Mouse (Mus musculus) heart, embryonic 14.5 days (tissue): Measurements from ENCODE around the gene Rtf2. TPM values are rescaled to one million over a fixed set of nuclear protein-coding genes. Genes with fewer than 3 reads are reported as not detected.

ENCODE experiments used
- ATAC-seq: fragments of 200-750 bp; cut with Nextera tagmentation; 2 replicates; pipeline ENCODE4 v1.8.0; 2017; ENCODE audit warnings: low read depth, moderate TSS enrichment; ENCODE audit not compliant: insufficient number of reproducible peaks, insufficient read depth, low FRiP score
- H3K27ac ChIP-seq, 2 experiments: fragments of 200-500 bp in 1 of 2; fragments of 300-500 bp in 1 of 2; sonication (generic) in 1 of 2; replicated peaks in 1 of 2; 2 replicates each; pipeline ENCODE4 v1.5.1; 2012 to 2014; ENCODE audit warnings: low read depth in 2 of 2, low read length in 2 of 2, control low read depth in 1 of 2, mild to moderate bottlenecking in 1 of 2, mixed read lengths in 1 of 2; ENCODE audit not compliant: control insufficient read depth in 1 of 2, insufficient read depth in 1 of 2
- H3K27me3 ChIP-seq: fragments of 300-500 bp; sonication (generic); 2 replicates; pipeline ENCODE4 v1.6.1; 2014; ENCODE audit warnings: mild to moderate bottlenecking, low read length, control low read depth; ENCODE audit not compliant: control insufficient read depth, insufficient read depth
- H3K36me3 ChIP-seq: fragments of 300-500 bp; sonication (generic); 2 replicates; pipeline ENCODE4 v1.6.1; 2014; ENCODE audit warnings: mild to moderate bottlenecking, control low read depth, low read length, mixed read lengths; ENCODE audit not compliant: control insufficient read depth, insufficient read depth
- H3K4me1 ChIP-seq, 2 experiments: fragments of 200-500 bp in 1 of 2; fragments of 300-500 bp in 1 of 2; sonication (generic) in 1 of 2; 2 replicates each; pipeline ENCODE4 v1.6.1; 2012 to 2014; ENCODE audit warnings: low read length in 2 of 2, control low read depth in 1 of 2, mixed read lengths in 1 of 2; ENCODE audit not compliant: control insufficient read depth in 2 of 2, insufficient read depth in 2 of 2
- H3K4me2 ChIP-seq: fragments of 300-500 bp; sonication (generic); 2 replicates; pipeline ENCODE4 v1.6.1; 2014; ENCODE audit warnings: mild to moderate bottlenecking, low read length
- H3K4me3 ChIP-seq, 2 experiments: fragments of 200-500 bp in 1 of 2; fragments of 300-500 bp in 1 of 2; sonication (generic) in 1 of 2; 2 replicates each; pipeline ENCODE4 v1.5.1; 2012 to 2014; ENCODE audit warnings: low read length in 2 of 2, mild to moderate bottlenecking in 2 of 2, control low read depth in 1 of 2, low read depth in 1 of 2, moderate library complexity in 1 of 2; ENCODE audit not compliant: control insufficient read depth in 1 of 2, insufficient read depth in 1 of 2
- H3K9ac ChIP-seq: fragments of 300-500 bp; sonication (generic); 2 replicates; pipeline ENCODE4 v1.6.1; 2014; ENCODE audit warnings: mild to moderate bottlenecking, low read length
- H3K9me3 ChIP-seq: fragments of 300-500 bp; sonication (generic); 2 replicates; pipeline ENCODE4 v1.6.1; 2016; ENCODE audit warnings: low read length, control low read depth; ENCODE audit not compliant: control insufficient read depth
- WGBS: fragments of 180-500 bp; shearing (Covaris S2); extraction: QIAGEN DNeasy Blood & Tissue Kit; methylation state at CpG from one replicate; pipeline ENCODE4 v1.1.7; 2014; 5-methylcytosine and 5-hydroxymethylcytosine counted together
- polyA plus RNA-seq: library from polyadenylated mRNA; unstranded; fragments of >200 nt; fragmentation: Nextera tagmentation; extraction: Ambion mirVana; gene quantifications from 2 replicates; pipeline ENCODE4 v1.2.1, GENCODE M21; 2014

The Rtf2 gene
- polyA plus RNA-seq, 1 experiment from 2014 or later = 48.3 TPM

GRCm38 (mm10) chr2:172481654-172482385 is 41.5 kb downstream of the Rtf2 start:
- no peak overlapping the region for H3K4me2 ChIP-seq
- no peak overlapping the region for H3K27ac ChIP-seq
- WGBS = 75% methylated on average over 16 of the region's 16 CpGs
- no peak overlapping the region for H3K9ac ChIP-seq
- H3K36me3 ChIP-seq = no peaks in the 10 kb centered on the region
- H3K9me3 ChIP-seq = no peaks in the 10 kb centered on the region
- no peak overlapping the region for H3K4me3 ChIP-seq
- no peaks in the 10 kb centered on the region for H3K27me3 ChIP-seq
- H3K4me1 ChIP-seq = peaks cover 3 to 4% of the 10 kb centered on the region in 2 experiments
- no peak for ATAC-seq

- H3K27ac ChIP-seq = no peak overlapping the region
- no peak overlapping the region for H3K4me2 ChIP-seq
- H3K36me3 ChIP-seq = no peaks in the 10 kb centered on the region
- no peak overlapping the region for H3K4me3 ChIP-seq
- H3K4me1 ChIP-seq = no peaks in the 10 kb centered on the region
- WGBS = 79% methylated on average over 14 of the region's 14 CpGs
- H3K27me3 ChIP-seq = no peaks in the 10 kb centered on the region
- no peaks in the 10 kb centered on the region for H3K9me3 ChIP-seq
- H3K9ac ChIP-seq = no peak overlapping the region
- no peak for ATAC-seq
Observed at GRCm38 (mm10) chr2:172483766-172484413, 43.5 kb downstream of the Rtf2 start.

GRCm38 (mm10) chr2:172484696-172485370 is 44.5 kb downstream of the Rtf2 start:
- no peak overlapping the region for H3K4me2 ChIP-seq
- WGBS = 52% methylated on average over 12 of the region's 12 CpGs
- H3K4me1 ChIP-seq = no peaks in the 10 kb centered on the region
- H3K36me3 ChIP-seq = no peaks in the 10 kb centered on the region
- H3K4me3 ChIP-seq = no peak overlapping the region
- no peak overlapping the region for H3K27ac ChIP-seq
- H3K27me3 ChIP-seq = no peaks in the 10 kb centered on the region
- H3K9ac ChIP-seq = no peak overlapping the region
- no peak for ATAC-seq
- no peaks in the 10 kb centered on the region for H3K9me3 ChIP-seq

- no peak overlapping the region for H3K4me3 ChIP-seq
- H3K9ac ChIP-seq = no peak overlapping the region
- H3K27ac ChIP-seq = no peak overlapping the region
- WGBS = 76% methylated on average over 8 of the region's 8 CpGs
- H3K4me1 ChIP-seq = no peaks in the 10 kb centered on the region
- ATAC-seq = no peak
- no peaks in the 10 kb centered on the region for H3K9me3 ChIP-seq
- H3K27me3 ChIP-seq = no peaks in the 10 kb centered on the region
- no peak overlapping the region for H3K4me2 ChIP-seq
- H3K36me3 ChIP-seq = no peaks in the 10 kb centered on the region
Observed at GRCm38 (mm10) chr2:172496736-172497345, 56.5 kb downstream of the Rtf2 start.

- no peaks in the 10 kb centered on the region for H3K4me1 ChIP-seq
- no peak overlapping the region for H3K27ac ChIP-seq
- H3K4me3 ChIP-seq = no peak overlapping the region
- no peak for ATAC-seq
- 34% methylated on average over 3 of the region's 3 CpGs for WGBS
- no peak overlapping the region for H3K4me2 ChIP-seq
- H3K9me3 ChIP-seq = no peaks in the 10 kb centered on the region
- H3K36me3 ChIP-seq = no peaks in the 10 kb centered on the region
- no peaks in the 10 kb centered on the region for H3K27me3 ChIP-seq
- H3K9ac ChIP-seq = no peak overlapping the region
Observed at GRCm38 (mm10) chr2:172498823-172499222, 58.5 kb downstream of the Rtf2 start.

GRCm38 (mm10) chr2:172500752-172501316 is 60.5 kb downstream of the Rtf2 start:
- H3K9me3 ChIP-seq = no peaks in the 10 kb centered on the region
- ATAC-seq = no peak
- no peak overlapping the region for H3K9ac ChIP-seq
- no peaks in the 10 kb centered on the region for H3K27me3 ChIP-seq
- 31% methylated on average over 7 of the region's 7 CpGs for WGBS
- H3K4me2 ChIP-seq = no peak overlapping the region
- no peaks in the 10 kb centered on the region for H3K4me1 ChIP-seq
- H3K27ac ChIP-seq = no peak overlapping the region
- no peak overlapping the region for H3K4me3 ChIP-seq
- no peaks in the 10 kb centered on the region for H3K36me3 ChIP-seq

GRCm38 (mm10) chr2:172501341-172501740 is 61.0 kb downstream of the Rtf2 start:
- no peak overlapping the region for H3K4me3 ChIP-seq
- H3K4me1 ChIP-seq = no peaks in the 10 kb centered on the region
- 3% methylated on average over 4 of the region's 4 CpGs for whole genome bisulfite sequencing
- H3K4me2 ChIP-seq = no peak overlapping the region
- no peak for ATAC-seq
- no peaks in the 10 kb centered on the region for H3K36me3 ChIP-seq
- H3K9me3 ChIP-seq = no peaks in the 10 kb centered on the region
- H3K27ac ChIP-seq = no peak overlapping the region
- H3K27me3 ChIP-seq = no peaks in the 10 kb centered on the region
- H3K9ac ChIP-seq = no peak overlapping the region
